Mouse (Mus musculus) bone marrow, adult 2 months (tissue): ENCODE results near the gene Pdk1.

Experiments used
- CTCF ChIP-seq: fragments of 200-500 bp; IDR thresholded peaks from 2 replicates; pipeline ENCODE4 v1.5.1; 2011; ENCODE audit warnings: low read length, control low read depth; ENCODE audit not compliant: control insufficient read depth, insufficient read depth
- POLR2A ChIP-seq: fragments of 200-500 bp; IDR thresholded peaks from 2 replicates; pipeline ENCODE4 v1.6.1; 2011; ENCODE audit warnings: low read depth, mild to moderate bottlenecking, control low read depth, low read length, borderline replicate concordance; ENCODE audit not compliant: control insufficient read depth

DNA sequence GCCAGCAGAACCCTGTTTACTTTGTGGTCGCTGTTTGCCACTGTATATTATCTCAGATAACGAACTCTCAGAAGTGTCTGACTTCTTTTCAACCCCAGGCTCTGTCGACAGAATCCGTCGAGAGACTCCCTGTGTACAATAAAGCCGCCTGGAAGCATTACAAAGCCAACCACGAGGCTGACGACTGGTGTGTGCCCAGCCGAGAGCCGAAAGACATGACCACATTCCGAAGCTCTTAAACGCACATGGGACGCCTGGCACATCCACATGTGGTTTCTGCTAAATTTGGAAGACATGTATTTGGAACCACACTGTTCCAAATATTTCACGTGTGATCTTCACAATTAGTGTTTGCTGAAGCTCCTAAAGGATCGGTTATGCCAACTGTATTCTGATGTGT lies 26.9 kb downstream of the Pdk1 start:
- TF ChIP-seq CTCF (no peak), POLR2A (no peak)
